Mouse (Mus musculus): ENCODE results near the gene Kpna6.
"Not testable (repeated sequence)": the region's sequence is repeated elsewhere in the genome, so short reads cannot be mapped to it uniquely, and the experiment has no call there.

Kpna6 gene

GRCm38 (mm10) chr4:129672083-129672877, at the start of gene Kpna6:
Kpna6 (minus strand) TSS chr4:129672767.
- peak; percentile 88 for DNase-seq (ENCODE audit: low spot score)

- no peak for DNase-seq (ENCODE audit: low spot score)
Measured at GRCm38 (mm10) chr4:129716310-129716709, 43.7 kb upstream of the Kpna6 start.

- DNase-seq (ENCODE audit: low spot score): no peak
Measured at GRCm38 (mm10) chr4:129709486-129710129, 37.0 kb upstream of the Kpna6 start.

GRCm38 (mm10) chr4:129706750-129707149, 34.2 kb upstream of the Kpna6 start:
- no peak for DNase-seq (ENCODE audit: low spot score)

- peak; percentile 48 for DNase-seq (ENCODE audit: low spot score)
Measured at GRCm38 (mm10) chr4:129702454-129702853, 29.9 kb upstream of the Kpna6 start.

- DNase-seq (ENCODE audit: low spot score): peak; percentile 72
Measured at GRCm38 (mm10) chr4:129701503-129702377, 29.2 kb upstream of the Kpna6 start.

- not testable (repeated sequence) for DNase-seq (ENCODE audit: low spot score)
Measured at GRCm38 (mm10) chr4:129700661-129701060, 28.1 kb upstream of the Kpna6 start.

GRCm38 (mm10) chr4:129700216-129700615, 27.6 kb upstream of the Kpna6 start:
- DNase-seq (ENCODE audit: low spot score): no peak

GRCm38 (mm10) chr4:129697191-129697590, 24.6 kb upstream of the Kpna6 start:
- DNase-seq (ENCODE audit: low spot score): no peak

GRCm38 (mm10) chr4:129696158-129696985, 23.8 kb upstream of the Kpna6 start, which contains the start of gene Tmem39b:
Tmem39b (minus strand) TSS chr4:129696838.
- peak; percentile 76 for DNase-seq (ENCODE audit: low spot score)

- DNase-seq (ENCODE audit: low spot score): no peak
Measured at GRCm38 (mm10) chr4:129695815-129696157, 23.2 kb upstream of the Kpna6 start.

- DNase-seq (ENCODE audit: low spot score): no peak
Measured at GRCm38 (mm10) chr4:129684531-129684930, 12.0 kb upstream of the Kpna6 start.

- no peak for DNase-seq (ENCODE audit: low spot score)
Measured at GRCm38 (mm10) chr4:129683901-129684493, 11.4 kb upstream of the Kpna6 start.

GRCm38 (mm10) chr4:129681837-129682236, 9.3 kb upstream of the Kpna6 start:
- DNase-seq (ENCODE audit: low spot score): no peak

- no peak for DNase-seq (ENCODE audit: low spot score)
Measured at GRCm38 (mm10) chr4:129672878-129673449, 397 bp upstream of the Kpna6 start.

GRCm38 (mm10) chr4:129671491-129672082, 980 bp downstream of the Kpna6 start:
- no peak for DNase-seq (ENCODE audit: low spot score)

GRCm38 (mm10) chr4:129662255-129662813, 10.2 kb downstream of the Kpna6 start:
- no peak for DNase-seq (ENCODE audit: low spot score)

- no peak for DNase-seq (ENCODE audit: low spot score)
Measured at GRCm38 (mm10) chr4:129661584-129661983, 11.0 kb downstream of the Kpna6 start.

- no peak for DNase-seq (ENCODE audit: low spot score)
Measured at GRCm38 (mm10) chr4:129654770-129655169, 17.8 kb downstream of the Kpna6 start.

GRCm38 (mm10) chr4:129650359-129650758, 22.2 kb downstream of the Kpna6 start:
- no peak for DNase-seq (ENCODE audit: low spot score)
